Mouse (Mus musculus): ENCODE data around the gene Fam155a. TPM values are rescaled to one million over a fixed set of nuclear protein-coding genes. Genes with fewer than 3 reads are reported as not detected.
"Not testable (repeated sequence)": the region's sequence is repeated elsewhere in the genome, so short reads cannot be mapped to it uniquely, and the experiment has no call there.

Gene Fam155a
- polyA plus RNA-seq, 1 experiment from 2014 or later: 0.93 TPM

DNA sequence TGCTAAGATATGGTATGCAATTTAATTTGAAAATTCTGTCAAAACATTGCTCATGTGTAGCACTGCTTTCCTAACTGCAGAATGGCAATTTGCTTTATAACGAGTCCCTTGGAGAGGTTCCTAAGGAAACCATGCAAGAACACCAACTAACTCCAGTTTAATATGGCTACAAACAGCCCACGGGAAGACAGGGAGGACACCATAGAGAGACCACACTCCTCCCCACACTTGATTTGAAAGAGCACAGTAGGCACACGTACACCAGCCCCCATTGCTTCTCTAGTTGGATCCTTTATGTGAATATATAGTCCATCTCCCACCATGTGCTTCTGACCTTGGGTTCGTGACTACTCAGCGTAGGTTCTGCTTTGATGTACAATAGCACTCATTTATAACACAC lies 35.8 kb downstream of the Fam155a start:
- Histone ChIP-seq H3K4me1 (replicated peaks; ENCODE audit: control insufficient read depth, insufficient read depth) (no peaks in the 10 kb centered on the region), H3K9me3 (ENCODE audit: control insufficient read depth, low read length) (no peaks in the 10 kb centered on the region), H3K4me2 (replicated peaks; ENCODE audit: low read depth) (no peak overlapping the region), H3K4me3 (ENCODE audit: low read depth, low read length) (no peak overlapping the region), H3K27me3 (ENCODE audit: control insufficient read depth, insufficient read depth, low read length) (no peaks in the 10 kb centered on the region), H3K27ac (replicated peaks) (no peak overlapping the region), H3K9ac (ENCODE audit: low read length) (no peak overlapping the region), H3K36me3 (ENCODE audit: control insufficient read depth, insufficient read depth, low read length) (no peaks in the 10 kb centered on the region)
- no peak for TF ChIP-seq CTCF (IDR thresholded peaks at IDR 0.05; ENCODE audit: low read depth)
- TF ChIP-seq EP300 (optimal IDR thresholded peaks at IDR 0.05): no peak
- 67% methylated on average over 5 of the region's 5 CpGs for WGBS
- DNase-seq (ENCODE audit: low spot score) (no peak), ATAC-seq (ENCODE audit: low FRiP score, low TSS enrichment) (no peak)

GRCm38 (mm10) chr8:9709791-9710190 lies 61.2 kb downstream of the Fam155a start:
- H3K27me3 ChIP-seq (ENCODE audit: control insufficient read depth, insufficient read depth, low read length): no peaks in the 10 kb centered on the region
- TF ChIP-seq CTCF (IDR thresholded peaks at IDR 0.05; ENCODE audit: low read depth) (no peak), EP300 (optimal IDR thresholded peaks at IDR 0.05) (no peak)
- DNase-seq (ENCODE audit: low spot score): no peak
- no peaks in the 10 kb centered on the region for H3K4me1 ChIP-seq (replicated peaks; ENCODE audit: control insufficient read depth, insufficient read depth)
- no peak overlapping the region for H3K9ac ChIP-seq (ENCODE audit: low read length)
- H3K4me2 ChIP-seq (replicated peaks; ENCODE audit: low read depth): no peak overlapping the region
- no peaks in the 10 kb centered on the region for H3K9me3 ChIP-seq (ENCODE audit: control insufficient read depth, low read length)
- H3K27ac ChIP-seq (replicated peaks): no peak overlapping the region
- ATAC-seq (ENCODE audit: low FRiP score, low TSS enrichment): no peak
- 89% methylated on average over 4 of the region's 4 CpGs for WGBS
- H3K36me3 ChIP-seq (ENCODE audit: control insufficient read depth, insufficient read depth, low read length): no peaks in the 10 kb centered on the region
- H3K4me3 ChIP-seq (ENCODE audit: low read depth, low read length): no peak overlapping the region

DNA sequence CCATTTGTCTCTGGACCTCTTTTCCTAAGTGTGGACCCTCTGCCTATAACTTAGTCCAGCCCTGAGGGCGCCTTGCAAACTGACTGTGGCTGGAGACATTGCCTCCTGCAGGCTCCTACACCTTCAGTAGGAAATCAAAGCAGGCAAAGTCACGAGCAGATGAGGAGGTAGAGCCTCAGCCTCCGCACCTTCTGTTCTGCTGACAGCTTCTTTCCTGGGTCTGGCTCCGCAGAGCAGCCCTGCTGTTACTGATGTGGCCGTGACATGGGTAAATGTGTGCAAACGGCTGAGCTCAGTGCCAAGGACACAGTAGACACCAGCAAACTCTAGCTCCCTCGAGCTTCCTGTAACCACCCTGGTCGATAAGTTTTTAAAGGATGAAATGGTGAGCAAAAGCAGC lies 63.5 kb downstream of the Fam155a start:
- TF ChIP-seq EP300 (optimal IDR thresholded peaks at IDR 0.05) (no peak), CTCF (IDR thresholded peaks at IDR 0.05; ENCODE audit: low read depth) (no peak)
- H3K4me1 ChIP-seq (replicated peaks; ENCODE audit: control insufficient read depth, insufficient read depth): no peaks in the 10 kb centered on the region
- H3K36me3 ChIP-seq (ENCODE audit: control insufficient read depth, insufficient read depth, low read length): no peaks in the 10 kb centered on the region
- H3K27me3 ChIP-seq (ENCODE audit: control insufficient read depth, insufficient read depth, low read length): no peaks in the 10 kb centered on the region
- H3K27ac ChIP-seq (replicated peaks): no peak overlapping the region
- 62% methylated on average over 8 of the region's 8 CpGs for WGBS
- H3K9me3 ChIP-seq (ENCODE audit: control insufficient read depth, low read length): no peaks in the 10 kb centered on the region
- no peak overlapping the region for H3K9ac ChIP-seq (ENCODE audit: low read length)
- DNase-seq (ENCODE audit: low spot score) (no peak), ATAC-seq (ENCODE audit: low FRiP score, low TSS enrichment) (no peak)
- H3K4me2 ChIP-seq (replicated peaks; ENCODE audit: low read depth): no peak overlapping the region
- no peak overlapping the region for H3K4me3 ChIP-seq (ENCODE audit: low read depth, low read length)

GRCm38 (mm10) chr8:9694794-9695193 lies 76.2 kb downstream of the Fam155a start:
- Histone ChIP-seq H3K9ac (ENCODE audit: low read length) (no peak overlapping the region), H3K9me3 (ENCODE audit: control insufficient read depth, low read length) (no peaks in the 10 kb centered on the region), H3K4me1 (replicated peaks; ENCODE audit: control insufficient read depth, insufficient read depth) (no peaks in the 10 kb centered on the region), H3K4me3 (ENCODE audit: low read depth, low read length) (no peak overlapping the region), H3K36me3 (ENCODE audit: control insufficient read depth, insufficient read depth, low read length) (no peaks in the 10 kb centered on the region), H3K27me3 (ENCODE audit: control insufficient read depth, insufficient read depth, low read length) (no peaks in the 10 kb centered on the region), H3K27ac (replicated peaks) (no peak overlapping the region), H3K4me2 (replicated peaks; ENCODE audit: low read depth) (no peak overlapping the region)
- no peak for TF ChIP-seq EP300 (optimal IDR thresholded peaks at IDR 0.05)
- TF ChIP-seq CTCF (IDR thresholded peaks at IDR 0.05; ENCODE audit: low read depth): no peak
- no peak for DNase-seq (ENCODE audit: low spot score)
- no peak for ATAC-seq (ENCODE audit: low FRiP score, low TSS enrichment)
- WGBS: 92% methylated on average over 2 of the region's 2 CpGs

- TF ChIP-seq CTCF (IDR thresholded peaks at IDR 0.05; ENCODE audit: low read depth) (no peak), EP300 (optimal IDR thresholded peaks at IDR 0.05) (no peak)
- Histone ChIP-seq H3K27ac (replicated peaks) (no peak overlapping the region), H3K4me1 (replicated peaks; ENCODE audit: control insufficient read depth, insufficient read depth) (no peaks in the 10 kb centered on the region), H3K36me3 (ENCODE audit: control insufficient read depth, insufficient read depth, low read length) (no peaks in the 10 kb centered on the region), H3K9me3 (ENCODE audit: control insufficient read depth, low read length) (no peaks in the 10 kb centered on the region), H3K4me2 (replicated peaks; ENCODE audit: low read depth) (no peak overlapping the region), H3K9ac (ENCODE audit: low read length) (no peak overlapping the region), H3K4me3 (ENCODE audit: low read depth, low read length) (no peak overlapping the region), H3K27me3 (ENCODE audit: control insufficient read depth, insufficient read depth, low read length) (no peaks in the 10 kb centered on the region)
- DNase-seq (ENCODE audit: low spot score) (no peak), ATAC-seq (ENCODE audit: low FRiP score, low TSS enrichment) (no peak)
- 40% methylated on average over 5 of the region's 5 CpGs for WGBS
These were observed 78.6 kb downstream of the Fam155a start for GRCm38 (mm10) chr8:9692370-9692769.

- not testable (repeated sequence) for DNase-seq (ENCODE audit: low spot score); H3K4me2 ChIP-seq (replicated peaks; ENCODE audit: low read depth); H3K9me3 ChIP-seq (ENCODE audit: control insufficient read depth, low read length); H3K4me3 ChIP-seq (ENCODE audit: low read depth, low read length); H3K4me1 ChIP-seq (replicated peaks; ENCODE audit: control insufficient read depth, insufficient read depth); H3K36me3 ChIP-seq (ENCODE audit: control insufficient read depth, insufficient read depth, low read length); H3K9ac ChIP-seq (ENCODE audit: low read length); H3K27me3 ChIP-seq (ENCODE audit: control insufficient read depth, insufficient read depth, low read length); ATAC-seq (ENCODE audit: low FRiP score, low TSS enrichment); H3K27ac ChIP-seq (replicated peaks)
- WGBS: 87% methylated on average over 3 of the region's 3 CpGs
These were observed 110.9 kb downstream of the Fam155a start for GRCm38 (mm10) chr8:9660014-9660413.

All from stomach, postnatal 0 days (tissue).